Mouse (Mus musculus) limb, embryonic 10.5 days (tissue): ENCODE measurements at regions not wholly inside any gene's neighbourhood (a gene's known extent, or its start where the extent isn't known, plus 50 kb on each side); places are given as distances from the start of the nearest gene placed in this dataset.

Source experiments
- DNase-seq: peaks from one replicate; pipeline ENCODE4 v3.0.0-alpha.2; 2017; ENCODE audit warnings: low spot score
- H3K27ac ChIP-seq: fragments of 300-500 bp; sonication (generic); 2 replicates; pipeline ENCODE4 v1.5.1; 2016; ENCODE audit warnings: mild to moderate bottlenecking
- H3K27me3 ChIP-seq: fragments of 300-500 bp; sonication (generic); 2 replicates; pipeline ENCODE4 v1.6.1; 2016; ENCODE audit warnings: low read depth, mild to moderate bottlenecking; ENCODE audit not compliant: poor library complexity, severe bottlenecking
- H3K36me3 ChIP-seq: fragments of 300-500 bp; sonication (generic); 2 replicates; pipeline ENCODE4 v1.6.1; 2016; ENCODE audit warnings: mild to moderate bottlenecking, moderate library complexity
- H3K4me1 ChIP-seq: fragments of 300-500 bp; sonication (generic); 2 replicates; pipeline ENCODE4 v1.6.1; 2016
- H3K4me3 ChIP-seq: fragments of 300-500 bp; sonication (generic); 2 replicates; pipeline ENCODE4 v1.5.1; 2016; ENCODE audit warnings: mild to moderate bottlenecking, moderate library complexity
- H3K9me3 ChIP-seq: fragments of 300-500 bp; sonication (generic); replicated peaks from 2 replicates; pipeline ENCODE4 v1.6.1; 2016; ENCODE audit warnings: mild to moderate bottlenecking
- WGBS: fragments of 180-500 bp; shearing (Covaris S2); methylation state at CpG from one replicate; pipeline ENCODE4 v1.1.7; 2016; 5-methylcytosine and 5-hydroxymethylcytosine counted together

GRCm38 (mm10) chr13:59886572-59886971 is 63.6 kb upstream of the Tut7 start:
- Histone ChIP-seq H3K27ac (0 out of 2 replicates have a peak overlapping the region, but pooled peaks have one; percentile 59), H3K9me3 (no peaks in the 10 kb centered on the region), H3K27me3 (no peaks in the 10 kb centered on the region), H3K4me3 (no peak overlapping the region), H3K36me3 (no peaks in the 10 kb centered on the region), H3K4me1 (peaks cover 44% of the 10 kb centered on the region)
- no peak for DNase-seq
- 59% methylated on average over 3 of the region's 3 CpGs for WGBS

DNA sequence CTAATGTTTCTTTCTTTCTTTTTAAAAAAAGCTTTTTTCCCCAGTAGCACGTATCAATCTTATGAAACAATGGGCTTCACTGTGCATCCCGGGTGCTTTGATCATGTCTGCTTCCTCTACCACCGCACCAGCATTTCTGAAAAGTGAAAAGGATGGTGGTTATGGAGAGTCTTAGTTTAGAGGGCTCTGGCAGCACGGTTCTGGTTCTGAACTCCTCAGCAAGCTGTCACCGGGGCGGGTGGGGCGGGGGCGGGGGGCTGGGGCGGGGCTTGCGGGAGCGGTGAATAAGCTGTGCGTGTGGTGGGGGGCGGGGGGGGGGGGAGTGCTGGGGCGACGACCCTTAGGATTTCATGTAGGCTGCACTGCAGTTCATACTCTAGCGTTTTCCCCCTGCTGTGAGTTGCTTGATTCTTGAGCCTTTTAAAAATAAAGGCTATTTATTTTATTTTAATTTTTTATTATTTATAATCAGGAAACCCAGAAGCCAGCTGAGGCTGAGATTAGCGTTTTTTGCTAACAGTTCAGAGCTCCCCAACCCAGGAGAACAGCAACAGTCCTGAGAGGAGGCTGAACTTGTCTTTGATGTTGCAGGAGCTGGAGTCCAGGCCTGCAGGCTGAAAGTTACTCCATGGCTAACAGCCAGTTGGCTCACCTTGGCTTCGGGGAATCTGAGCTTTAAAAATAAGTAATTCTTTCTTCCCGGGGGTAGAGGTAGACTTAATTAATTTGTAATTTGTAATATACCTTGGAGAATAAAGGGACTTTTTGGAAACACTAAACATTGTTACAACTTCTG is 59.2 kb upstream of the Tut7 start:
- H3K4me3 ChIP-seq: no peak overlapping the region
- H3K4me1 ChIP-seq: peaks cover 18% of the 10 kb centered on the region
- H3K27ac ChIP-seq: peak overlapping the region; percentile 64
- no peaks in the 10 kb centered on the region for H3K27me3 ChIP-seq
- WGBS: 47% methylated on average over 19 of the region's 19 CpGs
- H3K9me3 ChIP-seq: no peaks in the 10 kb centered on the region
- no peaks in the 10 kb centered on the region for H3K36me3 ChIP-seq
- no peak for DNase-seq

- 96% methylated on average over 3 of the region's 3 CpGs for WGBS
- H3K4me1 ChIP-seq: peaks cover 25% of the 10 kb centered on the region
- H3K27ac ChIP-seq: no peak overlapping the region
- DNase-seq: no peak
- H3K36me3 ChIP-seq: no peaks in the 10 kb centered on the region
- no peaks in the 10 kb centered on the region for H3K27me3 ChIP-seq
- no peak overlapping the region for H3K4me3 ChIP-seq
- no peaks in the 10 kb centered on the region for H3K9me3 ChIP-seq
These were observed 57.1 kb upstream of the Tut7 start for GRCm38 (mm10) chr13:59880055-59880454.

DNA sequence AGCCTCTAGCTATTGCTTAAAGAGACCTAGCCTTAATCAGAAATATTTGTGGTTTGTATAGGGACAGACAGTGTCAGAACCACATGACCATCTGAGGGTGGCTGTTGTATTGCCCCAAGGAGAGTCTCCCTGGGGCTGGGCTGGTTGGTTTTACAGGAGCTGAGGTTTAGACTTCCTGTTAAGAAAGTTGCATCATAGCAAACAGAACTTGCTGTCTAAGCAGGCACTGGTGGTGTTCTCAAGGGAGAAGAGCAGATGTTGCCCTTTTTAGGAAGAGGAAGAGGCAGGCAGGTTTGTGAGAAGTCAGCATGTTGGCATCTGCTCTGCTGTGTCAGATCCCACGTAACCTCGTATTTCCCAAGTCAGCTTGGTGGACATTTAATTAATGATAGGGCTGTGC is 52.7 kb upstream of the Tut7 start:
- DNase-seq: no peak
- peaks cover 38% of the 10 kb centered on the region for H3K4me1 ChIP-seq
- H3K9me3 ChIP-seq: no peaks in the 10 kb centered on the region
- WGBS: 43% methylated on average over 2 of the region's 2 CpGs
- H3K27ac ChIP-seq: no peak overlapping the region
- no peaks in the 10 kb centered on the region for H3K36me3 ChIP-seq
- H3K4me3 ChIP-seq: no peak overlapping the region
- no peaks in the 10 kb centered on the region for H3K27me3 ChIP-seq

DNA sequence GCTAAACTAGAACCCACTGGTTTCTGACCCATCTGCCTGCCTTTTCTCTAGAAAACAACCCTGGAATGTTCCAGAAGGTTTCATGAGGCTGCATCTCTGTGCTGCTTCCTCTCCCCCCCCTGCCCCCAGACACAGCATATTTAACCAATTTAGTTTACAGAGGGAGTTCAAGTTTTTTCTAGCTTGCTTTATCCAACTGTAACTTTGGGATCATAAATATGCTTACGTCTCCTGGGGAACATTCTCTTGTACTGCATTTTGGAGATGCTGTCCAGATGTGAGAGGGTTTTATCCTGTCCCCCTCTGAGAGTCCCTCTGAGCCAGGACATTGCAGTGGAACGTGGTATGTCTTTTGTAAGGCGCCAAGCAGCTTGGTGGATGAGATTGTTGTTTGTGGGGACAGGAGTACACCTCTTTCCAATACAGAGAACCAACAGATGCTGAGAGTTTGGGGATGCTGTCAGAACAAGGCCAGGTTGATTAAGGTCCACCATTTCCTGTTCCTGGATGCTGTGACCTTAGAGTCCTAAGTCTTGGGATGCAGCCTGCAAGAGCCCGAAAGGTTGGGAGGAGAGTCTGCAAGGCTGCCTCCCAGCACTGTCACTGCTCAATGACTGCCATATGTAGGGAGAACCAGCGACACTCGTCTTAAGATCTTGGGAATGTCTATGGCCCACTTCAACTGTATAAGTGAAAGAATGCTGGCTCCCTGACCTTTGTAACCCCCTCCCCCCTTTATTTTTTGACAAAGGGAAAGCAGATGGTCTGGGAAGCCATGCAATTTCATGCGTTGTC is 51.4 kb upstream of the Tut7 start:
- DNase-seq: no peak
- Histone ChIP-seq H3K4me1 (peaks cover 32% of the 10 kb centered on the region), H3K27me3 (no peaks in the 10 kb centered on the region), H3K27ac (peak overlapping the region; percentile 22), H3K9me3 (no peaks in the 10 kb centered on the region), H3K36me3 (no peaks in the 10 kb centered on the region), H3K4me3 (no peak overlapping the region)
- WGBS: 52% methylated on average over 7 of the region's 7 CpGs
